Mouse (Mus musculus) intestine, embryonic 16.5 days (tissue): ENCODE data around the gene Itpr3. TPM values are rescaled to one million over a fixed set of nuclear protein-coding genes. Genes with fewer than 3 reads are reported as not detected.
A peak's percentile ranks its signal among the peaks of the same experiment; 100 is the strongest.

Experiments used
- ATAC-seq: fragments of 200-750 bp; cut with Nextera tagmentation; 2 replicates; pipeline ENCODE4 v1.8.0; 2017; ENCODE audit warnings: moderate TSS enrichment, moderate library complexity
- H3K27ac ChIP-seq: fragments of 300-500 bp; sonication (generic); 2 replicates; pipeline ENCODE4 v1.5.1; 2014; ENCODE audit warnings: mild to moderate bottlenecking, low read length
- H3K27me3 ChIP-seq: fragments of 300-500 bp; sonication (generic); replicated peaks from 2 replicates; pipeline ENCODE4 v1.6.1; 2014; ENCODE audit warnings: low read length, control low read depth, mixed read lengths; ENCODE audit not compliant: control insufficient read depth, insufficient read depth
- H3K36me3 ChIP-seq: fragments of 300-500 bp; sonication (generic); 2 replicates; pipeline ENCODE4 v1.6.1; 2014; ENCODE audit warnings: low read length, control low read depth; ENCODE audit not compliant: control insufficient read depth, insufficient read depth
- H3K4me1 ChIP-seq: fragments of 300-500 bp; sonication (generic); 2 replicates; pipeline ENCODE4 v1.6.1; 2014; ENCODE audit warnings: low read length, control low read depth, mixed read lengths; ENCODE audit not compliant: control insufficient read depth, insufficient read depth
- H3K4me2 ChIP-seq: fragments of 300-500 bp; sonication (generic); 2 replicates; pipeline ENCODE4 v1.6.1; 2014; ENCODE audit warnings: low read depth, low read length, control low read depth
- H3K4me3 ChIP-seq: fragments of 300-500 bp; sonication (generic); 2 replicates; pipeline ENCODE4 v1.5.1; 2014; ENCODE audit warnings: mild to moderate bottlenecking, low read length
- H3K9ac ChIP-seq: fragments of 300-500 bp; sonication (generic); 2 replicates; pipeline ENCODE4 v1.6.1; 2014; ENCODE audit warnings: low read depth, low read length
- H3K9me3 ChIP-seq: fragments of 300-500 bp; sonication (generic); 2 replicates; pipeline ENCODE4 v1.6.1; 2016; ENCODE audit warnings: low read length, control low read depth; ENCODE audit not compliant: control insufficient read depth
- WGBS: fragments of 180-500 bp; shearing (Covaris S2); extraction: QIAGEN DNeasy Blood & Tissue Kit; methylation state at CpG from one replicate; pipeline ENCODE4 v1.1.7; 2014; 5-methylcytosine and 5-hydroxymethylcytosine counted together
- polyA plus RNA-seq: library from polyadenylated mRNA; unstranded; fragments of >200 nt; fragmentation: Nextera tagmentation; extraction: Ambion mirVana; gene quantifications from 2 replicates; pipeline ENCODE4 v1.2.1, GENCODE M21; 2015

The Itpr3 gene
- polyA plus RNA-seq, 1 experiment from 2014 or later = 12.1 TPM

- peak; percentile 17 for ATAC-seq
- peak overlapping the region; percentile 14; the same call in 1 of the 2 replicates for H3K27ac ChIP-seq
- no peak overlapping the region for H3K4me2 ChIP-seq
- 53% methylated on average over 6 of the region's 6 CpGs for WGBS
- no peak overlapping the region for H3K9ac ChIP-seq
- H3K9me3 ChIP-seq = no peaks in the 10 kb centered on the region; the same call in 1 of the 2 replicates
- H3K4me3 ChIP-seq = no peak overlapping the region
- peaks cover 47% of the 10 kb centered on the region for H3K4me1 ChIP-seq
- no peaks in the 10 kb centered on the region for H3K27me3 ChIP-seq
- H3K36me3 ChIP-seq = no peaks in the 10 kb centered on the region
Observed at GRCm38 (mm10) chr17:27042840-27043239, 14.3 kb upstream of the Itpr3 start.

DNA sequence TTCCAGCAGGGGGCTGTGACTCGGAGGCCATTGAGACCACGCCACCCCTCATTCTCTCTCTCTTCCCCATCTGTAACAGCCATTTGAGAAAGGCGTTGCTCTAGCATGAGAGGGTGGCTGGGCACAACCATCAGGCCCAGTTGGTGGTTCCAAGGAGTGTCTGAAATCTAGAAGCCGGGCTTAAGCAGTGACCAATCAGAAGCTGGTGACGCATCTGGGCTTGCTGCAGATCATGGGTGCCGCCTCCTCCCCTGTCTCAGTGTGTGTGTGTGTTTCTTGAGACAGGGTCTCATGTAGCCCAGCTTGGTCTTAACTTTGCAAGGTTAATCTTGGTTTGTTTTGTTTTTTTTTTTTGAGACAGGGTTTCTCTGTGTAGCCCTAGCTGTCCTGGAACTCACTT is 11.9 kb upstream of the Itpr3 start:
- no peak for ATAC-seq
- Histone ChIP-seq H3K36me3 (no peaks in the 10 kb centered on the region), H3K9ac (no peak overlapping the region), H3K27me3 (no peaks in the 10 kb centered on the region), H3K4me1 (peaks cover 37% of the 10 kb centered on the region), H3K27ac (no peak overlapping the region), H3K9me3 (no peaks in the 10 kb centered on the region; the same call in 1 of the 2 replicates), H3K4me3 (no peak overlapping the region), H3K4me2 (no peak overlapping the region)
- 90% methylated on average over 6 of the region's 6 CpGs for WGBS

- Histone ChIP-seq H3K36me3 (no peaks in the 10 kb centered on the region), H3K4me1 (peaks cover 46% of the 10 kb centered on the region), H3K9me3 (no peaks in the 10 kb centered on the region), H3K9ac (peak overlapping the region; percentile 65), H3K27ac (peak overlapping the region; percentile 94), H3K4me3 (no peak overlapping the region), H3K27me3 (no peaks in the 10 kb centered on the region), H3K4me2 (no peak overlapping the region)
- peak; percentile 57 for ATAC-seq
- WGBS = 63% methylated on average over 14 of the region's 14 CpGs
Observed at GRCm38 (mm10) chr17:27047762-27048444, 9.2 kb upstream of the Itpr3 start.

DNA sequence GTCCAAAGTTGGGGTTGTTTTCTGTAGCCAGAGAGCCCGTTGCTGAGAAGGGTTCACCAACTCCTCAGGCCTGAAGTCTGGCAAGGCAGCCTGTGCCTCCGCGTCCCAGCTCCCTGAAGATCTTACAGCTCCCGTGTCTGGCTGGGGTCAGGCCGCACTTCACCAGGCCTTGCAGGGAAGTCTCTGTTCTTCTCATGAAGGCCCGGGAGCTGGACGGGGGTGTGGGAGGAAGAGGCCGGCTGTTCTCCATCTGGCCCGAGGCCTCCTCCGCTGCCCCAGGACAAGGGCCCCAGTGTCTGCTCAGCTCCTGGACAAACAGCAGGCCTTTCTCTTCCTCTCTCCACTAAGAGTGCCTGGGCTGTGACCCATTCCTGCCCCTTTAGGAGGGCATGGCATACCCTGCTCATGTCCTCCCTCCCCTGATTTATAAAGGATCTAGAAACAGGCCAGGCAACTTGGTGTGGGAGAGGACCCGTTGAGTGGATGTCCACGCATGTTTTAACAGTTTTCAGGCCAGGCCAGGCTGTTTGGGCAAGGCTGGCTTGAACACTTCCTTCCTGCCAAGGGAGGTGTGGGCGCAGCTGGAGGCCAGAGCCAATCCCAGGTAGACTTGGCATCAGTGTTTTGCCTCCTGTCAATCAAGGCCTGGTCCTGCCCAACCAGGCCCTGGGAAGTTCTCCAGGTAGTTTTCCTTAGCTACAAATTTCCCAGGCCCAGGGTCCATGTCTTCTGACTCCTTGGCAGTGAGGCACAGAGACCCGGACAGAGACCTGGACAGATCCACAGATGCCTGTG is 8.5 kb upstream of the Itpr3 start:
- Histone ChIP-seq H3K27me3 (no peaks in the 10 kb centered on the region), H3K4me1 (peaks cover 44% of the 10 kb centered on the region), H3K36me3 (no peaks in the 10 kb centered on the region), H3K9me3 (no peaks in the 10 kb centered on the region), H3K27ac (peak overlapping the region; percentile 94), H3K4me3 (no peak overlapping the region), H3K4me2 (no peak overlapping the region), H3K9ac (peak overlapping the region; percentile 65)
- 43% methylated on average over 14 of the region's 14 CpGs for WGBS
- ATAC-seq = peak; percentile 38

DNA sequence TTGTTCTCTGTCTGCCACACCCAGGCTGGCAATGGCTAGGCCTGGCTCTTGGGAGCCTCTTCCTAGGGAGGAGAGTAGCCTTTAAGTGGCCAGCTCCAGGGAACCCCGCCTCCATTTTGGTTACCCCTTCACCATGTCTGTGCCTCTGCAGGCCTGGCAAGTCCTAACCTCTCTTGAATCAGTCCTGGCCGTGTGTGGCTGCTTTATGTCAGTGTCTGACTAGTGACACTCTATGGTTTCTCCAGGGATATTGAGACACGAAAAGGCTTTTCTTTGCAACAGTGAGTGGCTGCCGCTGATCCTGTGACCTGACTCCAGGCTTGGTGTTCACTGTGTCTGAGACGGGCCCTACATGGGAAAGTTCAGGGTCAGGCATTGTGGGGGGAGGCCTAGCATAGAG is 6.3 kb upstream of the Itpr3 start:
- no peak overlapping the region for H3K4me2 ChIP-seq
- peaks cover 47% of the 10 kb centered on the region for H3K4me1 ChIP-seq

GRCm38 (mm10) chr17:27051514-27051913 is 5.6 kb upstream of the Itpr3 start:
- WGBS = 29% methylated on average over 10 of the region's 11 CpGs
- Histone ChIP-seq H3K27ac (peak overlapping the region; percentile 37), H3K9ac (peak overlapping the region; percentile 44), H3K27me3 (no peaks in the 10 kb centered on the region), H3K36me3 (no peaks in the 10 kb centered on the region), H3K4me1 (peaks cover 48% of the 10 kb centered on the region), H3K4me2 (peak overlapping the region; percentile 41), H3K4me3 (peak overlapping the region; percentile 9; the same call in 1 of the 2 replicates), H3K9me3 (no peaks in the 10 kb centered on the region)
- peak; percentile 16; the same call in 1 of the 2 replicates for ATAC-seq

More for the DNA sequence above, 6.3 kb upstream of the Itpr3 start:
- no peaks in the 10 kb centered on the region for H3K36me3 ChIP-seq
- peak overlapping the region; percentile 44 for H3K9ac ChIP-seq
- WGBS = 57% methylated on average over 5 of the region's 5 CpGs
- H3K9me3 ChIP-seq = no peaks in the 10 kb centered on the region
- no peak overlapping the region for H3K4me3 ChIP-seq
- no peak for ATAC-seq
- H3K27ac ChIP-seq = peak overlapping the region; percentile 37; the same call in 1 of the 2 replicates
- no peaks in the 10 kb centered on the region for H3K27me3 ChIP-seq

- ATAC-seq = peak; percentile 67
- Histone ChIP-seq H3K4me2 (peak overlapping the region; percentile 94), H3K9me3 (no peaks in the 10 kb centered on the region), H3K36me3 (no peaks in the 10 kb centered on the region), H3K9ac (peak overlapping the region; percentile 87), H3K4me1 (peaks cover 48% of the 10 kb centered on the region), H3K27ac (peak overlapping the region; percentile 96), H3K4me3 (peak overlapping the region; percentile 68), H3K27me3 (no peaks in the 10 kb centered on the region)
- WGBS = 0% methylated on average over 13 of the region's 13 CpGs
Observed at GRCm38 (mm10) chr17:27056170-27056569, 934 bp upstream of the Itpr3 start.

- no peaks in the 10 kb centered on the region for H3K27me3 ChIP-seq
- 3% methylated on average over 24 of the region's 24 CpGs for WGBS
- H3K9ac ChIP-seq = peak overlapping the region; percentile 87
- H3K36me3 ChIP-seq = 0 out of 2 replicates have a peak, but pooled peaks cover 3% of the 10 kb centered on the region
- peak overlapping the region; percentile 94 for H3K4me2 ChIP-seq
- H3K27ac ChIP-seq = peak overlapping the region; percentile 96
- H3K4me3 ChIP-seq = peak overlapping the region; percentile 68
- peaks cover 38% of the 10 kb centered on the region for H3K4me1 ChIP-seq
- ATAC-seq = peak; percentile 18; the same call in 1 of the 2 replicates
- H3K9me3 ChIP-seq = no peaks in the 10 kb centered on the region
Observed at GRCm38 (mm10) chr17:27057517-27058055, 482 bp downstream of the Itpr3 start.

GRCm38 (mm10) chr17:27060698-27061097 is 3.6 kb downstream of the Itpr3 start:
- peak overlapping the region; percentile 54 for H3K9ac ChIP-seq
- peaks cover 60% of the 10 kb centered on the region for H3K4me1 ChIP-seq
- ATAC-seq = no peak
- peak overlapping the region; percentile 94 for H3K4me2 ChIP-seq
- peak overlapping the region; percentile 76 for H3K27ac ChIP-seq
- no peaks in the 10 kb centered on the region for H3K9me3 ChIP-seq
- H3K4me3 ChIP-seq = peak overlapping the region; percentile 68
- H3K27me3 ChIP-seq = no peaks in the 10 kb centered on the region
- WGBS = 46% methylated on average over 8 of the region's 8 CpGs
- 0 out of 2 replicates have a peak, but pooled peaks cover 3% of the 10 kb centered on the region for H3K36me3 ChIP-seq
